Mouse (Mus musculus): ENCODE results near the gene Crlf1. TPM values are rescaled to one million over a fixed set of nuclear protein-coding genes. Genes with fewer than 3 reads are reported as not detected.
A peak's percentile ranks its signal among the peaks of the same experiment; 100 is the strongest.

Crlf1 gene
- polyA plus RNA-seq, 1 experiment = 294 TPM

DNA sequence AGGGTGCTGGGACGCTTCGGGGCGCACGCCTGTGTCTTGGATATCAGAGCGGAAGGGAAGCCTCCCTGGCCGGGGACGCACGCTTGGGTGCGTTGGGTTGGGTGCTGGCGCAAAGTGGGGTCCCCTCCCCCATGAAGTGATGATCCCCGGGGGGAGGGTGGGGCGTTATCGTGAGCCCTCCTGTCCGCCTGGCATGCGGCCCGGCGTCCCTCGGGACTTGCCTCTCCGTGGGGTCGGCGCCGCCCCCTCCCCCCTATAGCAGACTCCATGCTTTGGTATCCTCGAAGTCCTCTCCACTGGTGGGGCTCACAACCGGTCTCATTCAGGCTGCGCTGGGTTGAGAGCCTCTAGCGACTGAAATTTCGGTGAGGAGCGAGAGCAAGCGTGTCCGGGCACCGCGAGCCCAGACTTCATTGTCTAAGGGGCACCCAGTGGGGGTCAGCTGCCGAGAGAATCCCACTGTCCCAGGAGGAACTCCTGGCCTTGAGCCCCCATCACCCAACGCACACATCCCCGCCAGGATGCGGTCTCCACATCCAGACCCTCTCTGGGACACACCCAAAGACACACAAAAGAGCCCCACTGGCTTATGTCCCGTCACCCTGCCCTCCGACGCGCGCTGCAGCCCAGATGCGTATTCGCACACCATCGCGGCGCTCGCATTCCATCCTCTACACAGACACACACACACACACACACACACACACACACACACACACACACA is 896 bp downstream of the Crlf1 start:
- peak overlapping the region; percentile 82 for H3ac ChIP-seq (ENCODE audit: control insufficient read depth, insufficient read length, low read depth)
- H3K79me2 ChIP-seq (ENCODE audit: control insufficient read depth, insufficient read depth) = peaks cover 52% of the 10 kb centered on the region
- no peaks in the 10 kb centered on the region for H3K27me3 ChIP-seq (ENCODE audit: control insufficient read depth, insufficient read depth, insufficient read length)

GRCm38 (mm10) chr8:70494416-70494945 is 1.5 kb downstream of the Crlf1 start:
- peak overlapping the region; percentile 82 for H3ac ChIP-seq (ENCODE audit: control insufficient read depth, insufficient read length, low read depth)
- H3K27me3 ChIP-seq (ENCODE audit: control insufficient read depth, insufficient read depth, insufficient read length) = no peaks in the 10 kb centered on the region
- no peaks in the 10 kb centered on the region for H3K36me3 ChIP-seq (ENCODE audit: control insufficient read depth, insufficient read depth)
- H3K4me3 ChIP-seq (ENCODE audit: insufficient read depth, poor library complexity, severe bottlenecking) = peak overlapping the region; percentile 51
- peaks cover 23% of the 10 kb centered on the region for H3K79me3 ChIP-seq (ENCODE audit: low read depth)
- TF ChIP-seq MYOD1 (IDR thresholded peaks at IDR 0.05; ENCODE audit: control insufficient read depth, insufficient read length, low read depth) (no peak), USF1 (IDR thresholded peaks at IDR 0.05; ENCODE audit: low read depth) (no peak), MYOG (IDR thresholded peaks at IDR 0.05; ENCODE audit: control insufficient read depth, extremely low read depth, insufficient read length) (no peak), MAX (IDR thresholded peaks at IDR 0.05) (no peak), FOSL1 (IDR thresholded peaks at IDR 0.05; ENCODE audit: insufficient read depth, low read length, poor library complexity, severe bottlenecking) (no peak), CTCF (IDR thresholded peaks at IDR 0.05; ENCODE audit: control insufficient read depth, insufficient read depth, insufficient read length) (no peak), CEBPB (IDR thresholded peaks at IDR 0.05; ENCODE audit: low read depth) (no peak)
- H3K79me2 ChIP-seq (ENCODE audit: control insufficient read depth, insufficient read depth) = peaks cover 53% of the 10 kb centered on the region

More for the DNA sequence above, 896 bp downstream of the Crlf1 start:
- H3K79me3 ChIP-seq (ENCODE audit: low read depth) = peaks cover 23% of the 10 kb centered on the region
- H3K4me3 ChIP-seq (ENCODE audit: insufficient read depth, poor library complexity, severe bottlenecking) = peak overlapping the region; percentile 51
- H3K36me3 ChIP-seq (ENCODE audit: control insufficient read depth, insufficient read depth) = no peaks in the 10 kb centered on the region
- TF ChIP-seq USF1 (IDR thresholded peaks at IDR 0.05; ENCODE audit: low read depth) = no peak
- TF ChIP-seq FOSL1 (IDR thresholded peaks at IDR 0.05; ENCODE audit: insufficient read depth, low read length, poor library complexity, severe bottlenecking) = no peak
- no peak for TF ChIP-seq CEBPB (IDR thresholded peaks at IDR 0.05; ENCODE audit: low read depth)
- no peak for TF ChIP-seq MYOD1 (IDR thresholded peaks at IDR 0.05; ENCODE audit: control insufficient read depth, insufficient read length, low read depth)
- no peak for TF ChIP-seq MAX (IDR thresholded peaks at IDR 0.05)
- TF ChIP-seq CTCF (IDR thresholded peaks at IDR 0.05; ENCODE audit: control insufficient read depth, insufficient read depth, insufficient read length) = no peak
- TF ChIP-seq MYOG (IDR thresholded peaks at IDR 0.05; ENCODE audit: control insufficient read depth, extremely low read depth, insufficient read length) = no peak

GRCm38 (mm10) chr8:70495001-70495770 is 2.2 kb downstream of the Crlf1 start:
- Histone ChIP-seq H3K79me3 (ENCODE audit: low read depth) (peaks cover 23% of the 10 kb centered on the region), H3ac (ENCODE audit: control insufficient read depth, insufficient read length, low read depth) (no peak overlapping the region), H3K4me3 (ENCODE audit: insufficient read depth, poor library complexity, severe bottlenecking) (peak overlapping the region; percentile 51), H3K27me3 (ENCODE audit: control insufficient read depth, insufficient read depth, insufficient read length) (no peaks in the 10 kb centered on the region), H3K79me2 (ENCODE audit: control insufficient read depth, insufficient read depth) (peaks cover 53% of the 10 kb centered on the region), H3K36me3 (ENCODE audit: control insufficient read depth, insufficient read depth) (peaks cover 3% of the 10 kb centered on the region)
- TF ChIP-seq CTCF (IDR thresholded peaks at IDR 0.05; ENCODE audit: control insufficient read depth, insufficient read depth, insufficient read length) (no peak), FOSL1 (IDR thresholded peaks at IDR 0.05; ENCODE audit: insufficient read depth, low read length, poor library complexity, severe bottlenecking) (no peak), CEBPB (IDR thresholded peaks at IDR 0.05; ENCODE audit: low read depth) (no peak), USF1 (IDR thresholded peaks at IDR 0.05; ENCODE audit: low read depth) (no peak), MYOD1 (IDR thresholded peaks at IDR 0.05; ENCODE audit: control insufficient read depth, insufficient read length, low read depth) (no peak), MYOG (IDR thresholded peaks at IDR 0.05; ENCODE audit: control insufficient read depth, extremely low read depth, insufficient read length) (no peak), MAX (IDR thresholded peaks at IDR 0.05) (no peak)

GRCm38 (mm10) chr8:70495771-70496062 is 2.8 kb downstream of the Crlf1 start:
- Histone ChIP-seq H3K27me3 (ENCODE audit: control insufficient read depth, insufficient read depth, insufficient read length) (no peaks in the 10 kb centered on the region), H3K4me3 (ENCODE audit: insufficient read depth, poor library complexity, severe bottlenecking) (no peak overlapping the region), H3ac (ENCODE audit: control insufficient read depth, insufficient read length, low read depth) (no peak overlapping the region), H3K79me3 (ENCODE audit: low read depth) (peaks cover 23% of the 10 kb centered on the region), H3K79me2 (ENCODE audit: control insufficient read depth, insufficient read depth) (peaks cover 53% of the 10 kb centered on the region), H3K36me3 (ENCODE audit: control insufficient read depth, insufficient read depth) (peaks cover 6% of the 10 kb centered on the region)
- TF ChIP-seq MAX (IDR thresholded peaks at IDR 0.05) = no peak
- TF ChIP-seq CEBPB (IDR thresholded peaks at IDR 0.05; ENCODE audit: low read depth) = no peak
- TF ChIP-seq MYOD1 (IDR thresholded peaks at IDR 0.05; ENCODE audit: control insufficient read depth, insufficient read length, low read depth) = no peak
- TF ChIP-seq CTCF (IDR thresholded peaks at IDR 0.05; ENCODE audit: control insufficient read depth, insufficient read depth, insufficient read length) = no peak
- TF ChIP-seq MYOG (IDR thresholded peaks at IDR 0.05; ENCODE audit: control insufficient read depth, extremely low read depth, insufficient read length) = no peak
- no peak for TF ChIP-seq USF1 (IDR thresholded peaks at IDR 0.05; ENCODE audit: low read depth)
- no peak for TF ChIP-seq FOSL1 (IDR thresholded peaks at IDR 0.05; ENCODE audit: insufficient read depth, low read length, poor library complexity, severe bottlenecking)

- Histone ChIP-seq H3K27me3 (ENCODE audit: control insufficient read depth, insufficient read depth, insufficient read length) (no peaks in the 10 kb centered on the region), H3ac (ENCODE audit: control insufficient read depth, insufficient read length, low read depth) (no peak overlapping the region), H3K79me3 (ENCODE audit: low read depth) (peaks cover 19% of the 10 kb centered on the region), H3K79me2 (ENCODE audit: control insufficient read depth, insufficient read depth) (peaks cover 37% of the 10 kb centered on the region), H3K4me3 (ENCODE audit: insufficient read depth, poor library complexity, severe bottlenecking) (no peak overlapping the region), H3K36me3 (ENCODE audit: control insufficient read depth, insufficient read depth) (peaks cover 12% of the 10 kb centered on the region)
- TF ChIP-seq CEBPB (IDR thresholded peaks at IDR 0.05; ENCODE audit: low read depth) (no peak), MAX (IDR thresholded peaks at IDR 0.05) (no peak), USF1 (IDR thresholded peaks at IDR 0.05; ENCODE audit: low read depth) (no peak), MYOD1 (IDR thresholded peaks at IDR 0.05; ENCODE audit: control insufficient read depth, insufficient read length, low read depth) (no peak)
Measured at GRCm38 (mm10) chr8:70500386-70501301, 7.7 kb downstream of the Crlf1 start.

Measured in C2C12 (cell line).